In genomic region chr11:76042882-76043281, GRCm38 (mm10) we compare ENCODE assay signal across 8 mouse cellular contexts. TPM values are rescaled to one million over a fixed set of nuclear protein-coding genes. Genes with fewer than 3 reads are reported as not detected.
DNase-seq lines count a peak whose midpoint lies in the region; ATAC-seq and TF ChIP-seq lines count a peak whose summit lies in the region.

No protein-coding gene starts in this region.

- H3K9ac ChIP-seq in intestine, embryonic 14.5 days (ENCODE audit: low read length): no peak overlapping the region
- no peak overlapping the region for H3K9ac ChIP-seq in intestine, postnatal 0 days (ENCODE audit: low read depth, low read length)
- H3K9ac ChIP-seq in heart, embryonic 13.5 days: peak overlapping the region; percentile 33; the same call in 1 of the 2 replicates
- no peak overlapping the region for H3K9ac ChIP-seq in forebrain, embryonic 12.5 days

- no peak for TF ChIP-seq CTCF in intestine, postnatal 0 days (IDR thresholded peaks at IDR 0.05; ENCODE audit: low read depth)

- no peak overlapping the region for H3K27ac ChIP-seq in intestine, embryonic 14.5 days (ENCODE audit: low read depth)
- H3K27ac ChIP-seq in intestine, postnatal 0 days (ENCODE audit: low read depth, low read length): no peak overlapping the region
- peak overlapping the region; percentile 20; the same call in 1 of the 2 replicates for H3K27ac ChIP-seq in heart, embryonic 13.5 days (replicated peaks)
- H3K27ac ChIP-seq in forebrain, embryonic 12.5 days: no peak overlapping the region

- no peak for DNase-seq in intestine, embryonic 14.5 days (ENCODE audit: low spot score)
- DNase-seq in left cerebral cortex, postnatal 14 days (ENCODE audit: low spot score in 2 of 2): peak; percentile 68 to 85
- peak; percentile 65 for DNase-seq in right cerebral cortex, postnatal 25 days
- DNase-seq in cerebellum, postnatal 4 days (ENCODE audit: low spot score in 2 of 2): no peak
- no peak for DNase-seq in retina, embryonic 14.5 days (ENCODE audit: low spot score)

- peaks cover 10% of the 10 kb centered on the region; the same call in 1 of the 2 replicates for H3K36me3 ChIP-seq in intestine, embryonic 14.5 days (ENCODE audit: control insufficient read depth, insufficient read depth, low read length)
- H3K36me3 ChIP-seq in intestine, postnatal 0 days (ENCODE audit: control insufficient read depth, insufficient read depth): peaks cover 30% of the 10 kb centered on the region
- H3K36me3 ChIP-seq in heart, embryonic 13.5 days: peaks cover 24% of the 10 kb centered on the region
- H3K36me3 ChIP-seq in forebrain, embryonic 12.5 days (replicated peaks): peaks cover 22% of the 10 kb centered on the region; the same call in 1 of the 2 replicates

- intact Hi-C loops in left cerebral cortex, postnatal 14 days (cut with DNase I): no loop called here

- peaks cover 5% of the 10 kb centered on the region; the same call in 1 of the 2 replicates for H3K4me1 ChIP-seq in intestine, embryonic 14.5 days (replicated peaks; ENCODE audit: control insufficient read depth, insufficient read depth, low read length)
- H3K4me1 ChIP-seq in intestine, postnatal 0 days (replicated peaks; ENCODE audit: control insufficient read depth, insufficient read depth, low read length): no peaks in the 10 kb centered on the region
- H3K4me1 ChIP-seq in heart, embryonic 13.5 days: peaks cover 19% of the 10 kb centered on the region
- H3K4me1 ChIP-seq in forebrain, embryonic 12.5 days: 0 out of 2 replicates have a peak, but pooled peaks cover under 1% of the 10 kb centered on the region

- no peaks in the 10 kb centered on the region for H3K9me3 ChIP-seq in intestine, embryonic 14.5 days (ENCODE audit: control insufficient read depth, low read length)
- H3K9me3 ChIP-seq in intestine, postnatal 0 days (ENCODE audit: control insufficient read depth): no peaks in the 10 kb centered on the region
- H3K9me3 ChIP-seq in heart, embryonic 13.5 days: no peaks in the 10 kb centered on the region
- H3K9me3 ChIP-seq in forebrain, embryonic 12.5 days: no peaks in the 10 kb centered on the region

- H3K4me3 ChIP-seq in intestine, embryonic 14.5 days (ENCODE audit: low read depth, low read length): no peak overlapping the region
- no peak overlapping the region for H3K4me3 ChIP-seq in intestine, postnatal 0 days (ENCODE audit: low read depth, low read length)
- no peak overlapping the region for H3K4me3 ChIP-seq in heart, embryonic 13.5 days
- no peak overlapping the region for H3K4me3 ChIP-seq in forebrain, embryonic 12.5 days (replicated peaks)

- 0 out of 2 replicates have a peak, but pooled peaks have one; percentile 32 for ATAC-seq in intestine, embryonic 14.5 days (replicated peaks; ENCODE audit: low FRiP score, low TSS enrichment, low read depth)
- ATAC-seq in intestine, postnatal 0 days: no peak
- ATAC-seq in heart, embryonic 13.5 days (ENCODE audit: extremely low read depth, insufficient number of reproducible peaks, low FRiP score, low TSS enrichment): no peak
- no peak for ATAC-seq in forebrain, embryonic 12.5 days (ENCODE audit: low FRiP score)

- H3K4me2 ChIP-seq in intestine, embryonic 14.5 days (ENCODE audit: low read length): no peak overlapping the region
- no peak overlapping the region for H3K4me2 ChIP-seq in intestine, postnatal 0 days (replicated peaks; ENCODE audit: low read depth)
- H3K4me2 ChIP-seq in heart, embryonic 13.5 days: peak overlapping the region; percentile 13
- no peak overlapping the region for H3K4me2 ChIP-seq in forebrain, embryonic 12.5 days

- 26% methylated on average over 5 of the region's 5 CpGs for WGBS in intestine, embryonic 14.5 days
- 35% methylated on average over 5 of the region's 5 CpGs for WGBS in intestine, postnatal 0 days
- 20% methylated on average over 5 of the region's 5 CpGs for WGBS in heart, embryonic 13.5 days
- WGBS in forebrain, embryonic 12.5 days: 51% methylated on average over 5 of the region's 5 CpGs

- H3K27me3 ChIP-seq in intestine, embryonic 14.5 days (replicated peaks; ENCODE audit: control insufficient read depth, insufficient read depth, low read length): no peaks in the 10 kb centered on the region
- no peaks in the 10 kb centered on the region for H3K27me3 ChIP-seq in intestine, postnatal 0 days (replicated peaks; ENCODE audit: control insufficient read depth, insufficient read depth, low read length)
- H3K27me3 ChIP-seq in heart, embryonic 13.5 days (replicated peaks): no peaks in the 10 kb centered on the region
- no peaks in the 10 kb centered on the region for H3K27me3 ChIP-seq in forebrain, embryonic 12.5 days

RNA-seq across cellular contexts. Expression of gene Rflnb, which starts 15.3 kb away (rescaled TPM):
- 50.1 and 53.8 TPM in 2 replicates for polyA plus RNA-seq in intestine, embryonic 14.5 days (2014; fragmentation: Nextera tagmentation; extraction: Ambion mirVana)
- 24.2 and 26.8 TPM in 2 replicates for polyA plus RNA-seq in intestine, postnatal 0 days (2015; fragmentation: Nextera tagmentation; extraction: Ambion mirVana)
- 9.5 and 10.7 TPM in 2 replicates for polyA plus RNA-seq in heart, embryonic 13.5 days (2015; fragmentation: Nextera tagmentation; extraction: Ambion mirVana)
- 10 to 100 TPM; 14.3 to 15.8 TPM for total RNA-seq in left cerebral cortex, postnatal 14 days (2021)
- polyA plus RNA-seq in forebrain, embryonic 12.5 days (2016; fragmentation: Nextera tagmentation; extraction: Ambion mirVana): 11.7 and 13.2 TPM in 2 replicates

RNA-seq across cellular contexts. Expression of gene 1700016K19Rik, which starts 43.2 kb away (rescaled TPM):
- polyA plus RNA-seq in intestine, embryonic 14.5 days (2014; fragmentation: Nextera tagmentation; extraction: Ambion mirVana): 2.7 and 4.0 TPM in 2 replicates
- 0.17 TPM in 1 of 2 replicates, not detected in the other for polyA plus RNA-seq in intestine, postnatal 0 days (2015; fragmentation: Nextera tagmentation; extraction: Ambion mirVana)
- not detected in 2 replicates for polyA plus RNA-seq in heart, embryonic 13.5 days (2015; fragmentation: Nextera tagmentation; extraction: Ambion mirVana)
- total RNA-seq in left cerebral cortex, postnatal 14 days (2021): 1 to 10 TPM; 3.8 to 6.8 TPM
- 0.59 and 1.4 TPM in 2 replicates for polyA plus RNA-seq in forebrain, embryonic 12.5 days (2016; fragmentation: Nextera tagmentation; extraction: Ambion mirVana)

Comparison
In these comparisons a context has a peak if more than half of its experiments do, and no peak if none do; other contexts are left out.
1. DNase-seq: peak in left cerebral cortex, postnatal 14 days (2 of 2) and right cerebral cortex, postnatal 25 days (single experiment); none in intestine, embryonic 14.5 days (single experiment), cerebellum, postnatal 4 days (0 of 2) and retina, embryonic 14.5 days (single experiment).